Mouse (Mus musculus): ENCODE data around the gene Foxc2. TPM values are rescaled to one million over a fixed set of nuclear protein-coding genes. Genes with fewer than 3 reads are reported as not detected.

Foxc2 gene
- polyA plus RNA-seq (2011; ENCODE audit: insufficient read depth, insufficient read length, low replicate concordance, missing spikeins): not detected in 2 replicates

DNA sequence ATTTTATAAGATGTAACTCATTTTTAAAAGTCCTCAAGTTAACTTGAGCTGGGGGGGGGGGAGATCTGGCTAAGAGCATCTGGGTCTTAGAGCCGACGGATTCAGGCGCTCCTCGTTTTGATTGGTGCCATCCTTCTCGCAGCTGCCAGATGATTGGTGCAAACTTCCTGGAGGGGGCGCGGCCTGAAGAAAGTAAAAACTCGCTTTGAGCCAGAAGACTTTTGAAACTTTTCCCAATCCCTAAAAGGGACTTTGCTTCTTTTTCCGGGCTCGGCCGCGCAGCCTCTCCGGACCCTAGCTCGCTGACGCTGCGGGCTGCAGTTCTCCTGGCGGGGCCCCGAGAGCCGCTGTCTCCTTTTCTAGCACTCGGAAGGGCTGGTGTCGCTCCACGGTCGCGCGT lies at the start of gene Foxc2:
Gene Foxc2, plus strand, starts transcription at position 224 of the 400 bp plus-strand sequence.
- TF ChIP-seq CTCF (IDR thresholded peaks at IDR 0.05; ENCODE audit: control insufficient read depth, insufficient read depth, low read length) (no peak), POLR2A (IDR thresholded peaks at IDR 0.05; ENCODE audit: borderline replicate concordance, control insufficient read depth, low read depth, low read length) (no peak)
- peak within 1 kb of the TSS; percentile 10; the same call in 1 of the 2 replicates for H3K27ac ChIP-seq (ENCODE audit: control insufficient read depth, insufficient read depth, low read depth, low read length, poor library complexity)
- WGBS: 4% methylated on average over 25 of the region's 25 CpGs
- peak within 1 kb of the TSS; percentile 42 for H3K4me3 ChIP-seq (replicated peaks; ENCODE audit: control insufficient read depth, low read depth, low read length)
- H3K4me1 ChIP-seq (ENCODE audit: control insufficient read depth, insufficient read depth, low read length): no peaks in the 10 kb centered on the region; the same call in 1 of the 2 replicates

DNA sequence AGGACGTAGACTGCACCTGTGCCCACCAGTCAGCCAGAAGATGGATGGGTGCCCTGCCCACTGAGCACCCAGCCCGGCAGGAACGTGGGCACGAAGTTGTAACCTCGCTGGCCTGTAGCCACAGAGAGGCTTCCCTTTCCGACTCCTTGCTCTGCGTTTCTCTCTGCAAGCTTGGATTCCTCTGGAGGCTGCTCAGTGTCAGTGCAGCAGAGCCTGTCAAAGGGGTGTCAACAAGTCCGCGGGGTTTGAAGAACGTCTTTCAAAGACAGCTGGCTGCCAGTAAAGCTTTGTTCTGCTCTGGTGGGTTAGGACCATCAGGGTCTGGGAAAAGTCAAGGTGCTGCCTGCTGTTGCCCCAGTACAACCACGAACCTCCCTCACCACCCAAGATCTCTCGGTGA lies 44.5 kb upstream of the Foxc2 start:
- WGBS: 4% methylated on average over 12 of the region's 12 CpGs
- Histone ChIP-seq H3K4me3 (replicated peaks; ENCODE audit: control insufficient read depth, low read depth, low read length) (no peak overlapping the region), H3K27ac (ENCODE audit: control insufficient read depth, insufficient read depth, low read depth, low read length, poor library complexity) (no peak overlapping the region), H3K4me1 (ENCODE audit: control insufficient read depth, insufficient read depth, low read length) (no peaks in the 10 kb centered on the region)
- TF ChIP-seq CTCF (IDR thresholded peaks at IDR 0.05; ENCODE audit: control insufficient read depth, insufficient read depth, low read length) (no peak), POLR2A (IDR thresholded peaks at IDR 0.05; ENCODE audit: borderline replicate concordance, control insufficient read depth, low read depth, low read length) (no peak)

DNA sequence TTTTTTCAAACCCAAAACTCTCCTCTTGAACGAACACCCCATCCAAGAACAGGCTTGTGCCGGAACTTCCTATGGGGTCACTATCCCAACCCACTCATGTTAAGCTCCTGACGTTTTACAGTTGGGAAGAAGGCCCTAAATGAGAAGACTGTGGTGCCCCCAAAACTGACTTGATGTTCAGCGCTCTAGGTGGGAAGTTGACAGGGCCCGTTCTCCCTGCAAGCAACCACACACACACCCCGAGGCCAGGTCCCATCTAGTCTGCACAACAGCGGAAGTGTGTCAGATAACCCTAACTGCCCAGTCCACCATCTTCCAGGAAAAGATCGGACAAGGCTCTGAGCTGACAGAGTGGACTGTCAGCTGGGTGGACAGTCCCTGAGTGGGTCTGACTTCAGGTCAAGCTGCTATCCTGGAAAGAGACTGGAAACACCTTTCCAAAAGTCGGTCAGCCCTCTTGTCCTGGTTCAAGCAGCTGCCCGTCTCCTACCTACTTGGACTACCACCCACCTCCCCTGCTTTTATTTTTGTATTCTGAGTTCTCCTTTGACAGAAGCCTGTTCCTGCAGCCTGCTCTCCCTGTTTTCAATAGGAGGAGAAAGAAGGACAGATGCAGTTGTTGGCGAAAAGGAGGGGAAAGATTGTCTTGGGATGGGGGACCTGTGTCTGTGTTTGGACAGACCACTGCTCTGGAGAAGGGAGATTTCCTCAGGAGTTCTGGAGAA lies 43.4 kb upstream of the Foxc2 start:
- no peak overlapping the region for H3K4me3 ChIP-seq (replicated peaks; ENCODE audit: control insufficient read depth, low read depth, low read length)
- no peak overlapping the region for H3K27ac ChIP-seq (ENCODE audit: control insufficient read depth, insufficient read depth, low read depth, low read length, poor library complexity)
- 27% methylated on average over 11 of the region's 11 CpGs for WGBS
- H3K4me1 ChIP-seq (ENCODE audit: control insufficient read depth, insufficient read depth, low read length): no peaks in the 10 kb centered on the region
- no peak for TF ChIP-seq CTCF (IDR thresholded peaks at IDR 0.05; ENCODE audit: control insufficient read depth, insufficient read depth, low read length)

DNA sequence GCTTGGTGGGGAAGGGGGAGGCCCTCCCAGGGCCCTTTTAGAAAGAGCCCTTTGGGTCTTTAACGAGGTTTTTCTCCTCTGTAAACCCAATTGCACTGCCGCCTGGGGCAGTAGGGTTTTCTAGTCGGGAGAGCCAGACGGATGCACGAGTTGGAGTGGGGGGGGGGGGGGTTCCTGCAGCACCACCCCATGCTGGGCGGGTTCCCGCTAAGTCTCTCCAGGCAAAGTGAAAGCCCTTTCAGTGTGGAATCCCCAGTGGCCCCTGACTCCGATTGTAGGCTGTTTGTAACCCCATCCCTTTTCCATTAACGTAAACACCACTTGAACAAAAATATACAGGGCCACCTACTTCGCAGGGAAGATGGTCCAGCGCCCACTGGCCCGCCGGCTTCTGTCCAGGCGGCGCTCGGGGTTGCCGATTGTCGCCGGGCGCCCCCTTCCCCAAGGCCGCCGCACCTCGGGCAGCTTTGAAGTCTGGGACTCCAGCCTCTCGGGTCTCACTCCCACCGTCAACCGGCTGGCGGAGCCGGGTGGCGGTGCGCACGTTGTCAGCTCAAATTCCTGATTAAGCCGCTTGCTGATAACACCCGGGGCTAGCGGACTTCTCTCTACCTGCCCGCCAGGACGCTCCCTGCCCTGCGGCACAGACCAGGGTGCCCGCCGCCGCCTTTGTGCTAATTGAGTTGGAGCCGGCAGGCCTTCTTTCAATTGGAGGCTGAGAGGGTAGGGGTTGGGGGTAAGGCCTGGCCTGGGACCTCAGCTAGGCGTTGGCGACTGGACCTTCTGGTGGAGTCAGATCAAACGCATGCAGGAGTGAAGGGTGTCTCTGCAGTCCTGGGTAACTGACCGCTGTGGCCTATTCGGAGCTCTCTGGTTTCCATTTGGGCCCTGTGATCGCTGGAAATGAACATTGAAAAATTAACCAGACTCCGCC lies 42.5 kb upstream of the Foxc2 start:
- H3K27ac ChIP-seq (ENCODE audit: control insufficient read depth, insufficient read depth, low read depth, low read length, poor library complexity): no peak overlapping the region
- TF ChIP-seq CTCF (IDR thresholded peaks at IDR 0.05; ENCODE audit: control insufficient read depth, insufficient read depth, low read length): no peak
- TF ChIP-seq POLR2A (IDR thresholded peaks at IDR 0.05; ENCODE audit: borderline replicate concordance, control insufficient read depth, low read depth, low read length): no peak
- 4% methylated on average over 48 of the region's 48 CpGs for WGBS
- H3K4me3 ChIP-seq (replicated peaks; ENCODE audit: control insufficient read depth, low read depth, low read length): no peak overlapping the region
- H3K4me1 ChIP-seq (ENCODE audit: control insufficient read depth, insufficient read depth, low read length): no peaks in the 10 kb centered on the region

- H3K27ac ChIP-seq (ENCODE audit: control insufficient read depth, insufficient read depth, low read depth, low read length, poor library complexity): no peak overlapping the region
- TF ChIP-seq POLR2A (IDR thresholded peaks at IDR 0.05; ENCODE audit: borderline replicate concordance, control insufficient read depth, low read depth, low read length) (no peak), CTCF (IDR thresholded peaks at IDR 0.05; ENCODE audit: control insufficient read depth, insufficient read depth, low read length) (no peak)
- no peak overlapping the region for H3K4me3 ChIP-seq (replicated peaks; ENCODE audit: control insufficient read depth, low read depth, low read length)
- no peaks in the 10 kb centered on the region for H3K4me1 ChIP-seq (ENCODE audit: control insufficient read depth, insufficient read depth, low read length)
- WGBS: 10% methylated on average over 15 of the region's 15 CpGs
Measured at GRCm38 (mm10) chr8:121074108-121074847, 41.7 kb upstream of the Foxc2 start.

DNA sequence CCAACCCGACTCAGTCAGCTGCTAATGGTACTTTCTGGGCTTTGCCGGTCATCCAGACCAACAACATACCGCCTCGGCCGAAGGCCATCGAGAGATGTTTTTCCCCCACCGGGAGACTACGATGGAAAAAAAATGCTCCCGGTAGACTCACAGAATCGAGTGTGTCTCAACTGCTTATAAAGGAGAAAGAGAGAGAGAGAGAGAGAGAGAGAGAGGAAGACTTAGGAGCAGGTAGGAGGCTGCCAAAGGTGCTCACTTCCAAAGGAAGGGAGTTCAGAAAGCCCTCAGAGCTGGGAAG lies 41.2 kb upstream of the Foxc2 start:
- H3K27ac ChIP-seq (ENCODE audit: control insufficient read depth, insufficient read depth, low read depth, low read length, poor library complexity): no peak overlapping the region
- no peak overlapping the region for H3K4me3 ChIP-seq (replicated peaks; ENCODE audit: control insufficient read depth, low read depth, low read length)
- no peaks in the 10 kb centered on the region for H3K4me1 ChIP-seq (ENCODE audit: control insufficient read depth, insufficient read depth, low read length)
- WGBS: 6% methylated on average over 10 of the region's 10 CpGs
- TF ChIP-seq POLR2A (IDR thresholded peaks at IDR 0.05; ENCODE audit: borderline replicate concordance, control insufficient read depth, low read depth, low read length): no peak
- TF ChIP-seq CTCF (IDR thresholded peaks at IDR 0.05; ENCODE audit: control insufficient read depth, insufficient read depth, low read length): no peak

- Histone ChIP-seq H3K4me1 (ENCODE audit: control insufficient read depth, insufficient read depth, low read length) (no peaks in the 10 kb centered on the region), H3K4me3 (replicated peaks; ENCODE audit: control insufficient read depth, low read depth, low read length) (no peak overlapping the region), H3K27ac (ENCODE audit: control insufficient read depth, insufficient read depth, low read depth, low read length, poor library complexity) (no peak overlapping the region)
- TF ChIP-seq POLR2A (IDR thresholded peaks at IDR 0.05; ENCODE audit: borderline replicate concordance, control insufficient read depth, low read depth, low read length) (no peak), CTCF (IDR thresholded peaks at IDR 0.05; ENCODE audit: control insufficient read depth, insufficient read depth, low read length) (no peak)
- WGBS: 10% methylated on average over 13 of the region's 13 CpGs
Measured at GRCm38 (mm10) chr8:121075936-121076335, 40.0 kb upstream of the Foxc2 start.

DNA sequence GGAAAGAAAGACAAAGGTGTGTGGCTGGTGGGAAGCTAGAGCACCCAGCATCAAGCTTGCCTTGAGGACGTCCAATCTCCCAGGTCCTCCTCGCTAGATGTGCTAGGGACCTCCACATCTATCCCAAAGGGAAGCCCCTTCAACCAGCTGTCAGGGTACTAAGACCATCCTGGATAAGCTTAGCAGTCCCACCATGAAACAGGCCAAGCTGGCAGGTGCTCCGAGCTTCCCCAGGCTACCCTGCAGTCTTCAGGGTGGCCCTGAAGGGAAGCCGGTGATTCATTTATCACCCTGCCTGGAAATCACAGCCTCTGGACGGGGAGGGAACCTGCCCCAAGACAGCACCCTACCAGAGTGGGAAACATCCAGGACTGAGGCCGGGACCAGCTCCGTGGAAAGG lies 39.4 kb upstream of the Foxc2 start:
- Histone ChIP-seq H3K4me1 (ENCODE audit: control insufficient read depth, insufficient read depth, low read length) (no peaks in the 10 kb centered on the region), H3K4me3 (replicated peaks; ENCODE audit: control insufficient read depth, low read depth, low read length) (no peak overlapping the region), H3K27ac (ENCODE audit: control insufficient read depth, insufficient read depth, low read depth, low read length, poor library complexity) (no peak overlapping the region)
- 32% methylated on average over 7 of the region's 7 CpGs for WGBS
- TF ChIP-seq CTCF (IDR thresholded peaks at IDR 0.05; ENCODE audit: control insufficient read depth, insufficient read depth, low read length) (no peak), POLR2A (IDR thresholded peaks at IDR 0.05; ENCODE audit: borderline replicate concordance, control insufficient read depth, low read depth, low read length) (no peak)

Data from bone marrow, adult 2 months (tissue).